Mouse (Mus musculus) liver, embryonic 11.5 days (tissue): ENCODE data around the gene Bloc1s4. TPM values are rescaled to one million over a fixed set of nuclear protein-coding genes. Genes with fewer than 3 reads are reported as not detected.
"Not testable (repeated sequence)": the region's sequence is repeated elsewhere in the genome, so short reads cannot be mapped to it uniquely, and the experiment has no call there.

ENCODE experiments used
- ATAC-seq: fragments of 200-750 bp; cut with Nextera tagmentation; replicated peaks from 2 replicates; pipeline ENCODE4 v1.8.0; 2017; ENCODE audit warnings: moderate number of reproducible peaks, mild to moderate bottlenecking, moderate TSS enrichment, moderate library complexity; ENCODE audit not compliant: low FRiP score
- DNase-seq: peaks from one replicate; pipeline ENCODE4 v3.0.0-alpha.2; 2017; ENCODE audit warnings: low spot score
- H3K27ac ChIP-seq: fragments of 300-500 bp; sonication (generic); 2 replicates; pipeline ENCODE4 v1.5.1; 2014; ENCODE audit warnings: mild to moderate bottlenecking, low read depth, low read length, control low read depth
- H3K27me3 ChIP-seq: fragments of 300-500 bp; sonication (generic); replicated peaks from 2 replicates; pipeline ENCODE4 v1.6.1; 2014; ENCODE audit warnings: low read length, mixed read lengths; ENCODE audit not compliant: control insufficient read depth, insufficient read depth
- H3K36me3 ChIP-seq: fragments of 300-500 bp; sonication (generic); 2 replicates; pipeline ENCODE4 v1.6.1; 2014; ENCODE audit warnings: mild to moderate bottlenecking, low read length, moderate library complexity, mixed read lengths; ENCODE audit not compliant: control insufficient read depth, insufficient read depth
- H3K4me1 ChIP-seq: fragments of 300-500 bp; sonication (generic); replicated peaks from 2 replicates; pipeline ENCODE4 v1.6.1; 2014; ENCODE audit warnings: low read length, mixed read lengths; ENCODE audit not compliant: control insufficient read depth, insufficient read depth
- H3K4me2 ChIP-seq: fragments of 300-500 bp; sonication (generic); 2 replicates; pipeline ENCODE4 v1.6.1; 2014; ENCODE audit warnings: mild to moderate bottlenecking, control low read depth, moderate library complexity
- H3K4me3 ChIP-seq: fragments of 300-500 bp; sonication (generic); 2 replicates; pipeline ENCODE4 v1.5.1; 2014; ENCODE audit warnings: low read depth, low read length, control low read depth
- H3K9ac ChIP-seq: fragments of 300-500 bp; sonication (generic); 2 replicates; pipeline ENCODE4 v1.6.1; 2014; ENCODE audit warnings: low read depth, low read length, control low read depth
- H3K9me3 ChIP-seq: fragments of 300-500 bp; sonication (generic); 2 replicates; pipeline ENCODE4 v1.6.1; 2016; ENCODE audit warnings: low read length, inconsistent platforms, mixed read lengths; ENCODE audit not compliant: control insufficient read depth
- WGBS: fragments of 180-500 bp; shearing (Covaris S2); extraction: QIAGEN DNeasy Blood & Tissue Kit; methylation state at CpG from one replicate; pipeline ENCODE4 v1.1.7; 2014; 5-methylcytosine and 5-hydroxymethylcytosine counted together
- polyA plus RNA-seq: library from polyadenylated mRNA; unstranded; fragments of >200 nt; fragmentation: Nextera tagmentation; extraction: Ambion mirVana; gene quantifications from 2 replicates; pipeline ENCODE4 v1.2.1, GENCODE M21; 2014

Gene Bloc1s4
- 29.1 and 30.0 TPM in 2 replicates for polyA plus RNA-seq

GRCm38 (mm10) chr5:36748536-36749061 is at the start of gene Bloc1s4:
Gene Bloc1s4 (minus strand): TSS chr5:36748650.
- Histone ChIP-seq H3K27me3 (no peaks in the 10 kb centered on the region), H3K4me1 (peaks cover 13% of the 10 kb centered on the region; the same call in 1 of the 2 replicates), H3K9ac (peak within 1 kb of the TSS; percentile 88), H3K4me2 (peak within 1 kb of the TSS; percentile 89), H3K9me3 (no peaks in the 10 kb centered on the region), H3K4me3 (peak within 1 kb of the TSS; percentile 95), H3K27ac (no peak within 1 kb of the TSS; the same call in 1 of the 2 replicates), H3K36me3 (no peaks in the 10 kb centered on the region)
- peak; percentile 87 for ATAC-seq
- WGBS, result 3% methylated on average over 30 of the region's 31 CpGs
- DNase-seq, result peak; percentile 90

- WGBS, result 54% methylated on average over 8 of the region's 8 CpGs
- Histone ChIP-seq H3K4me2 (peak overlapping the region; percentile 72), H3K4me1 (peaks cover 8% of the 10 kb centered on the region; the same call in 1 of the 2 replicates), H3K36me3 (peaks cover 5% of the 10 kb centered on the region), H3K27me3 (no peaks in the 10 kb centered on the region), H3K9me3 (no peaks in the 10 kb centered on the region), H3K9ac (peak overlapping the region; percentile 9; the same call in 1 of the 2 replicates), H3K27ac (no peak overlapping the region), H3K4me3 (peak overlapping the region; percentile 80)
- DNase-seq (no peak), ATAC-seq (no peak)
Observed at GRCm38 (mm10) chr5:36797291-36797690, 48.8 kb upstream of the Bloc1s4 start.

GRCm38 (mm10) chr5:36796296-36797014 is 48.0 kb upstream of the Bloc1s4 start, which contains the start of gene Mrfap1:
Gene Mrfap1 (minus strand): TSS chr5:36796772.
- not testable (repeated sequence) for H3K36me3 ChIP-seq, H3K4me1 ChIP-seq, H3K27me3 ChIP-seq, H3K9me3 ChIP-seq
- H3K4me2 ChIP-seq, result peak within 1 kb of the TSS; percentile 72
- ATAC-seq, result peak; percentile 71
- H3K4me3 ChIP-seq, result peak within 1 kb of the TSS; percentile 80
- peak; percentile 91 for DNase-seq
- peak within 1 kb of the TSS; percentile 91 for H3K27ac ChIP-seq
- WGBS, result under 1% methylated on average over 90 of the region's 90 CpGs
- peak within 1 kb of the TSS; percentile 86 for H3K9ac ChIP-seq

GRCm38 (mm10) chr5:36795647-36796295 is 47.3 kb upstream of the Bloc1s4 start:
- not testable (repeated sequence) for H3K4me1 ChIP-seq, H3K9me3 ChIP-seq, H3K27me3 ChIP-seq, H3K36me3 ChIP-seq
- ATAC-seq (peak; percentile 58), DNase-seq (peak; percentile 68)
- peak overlapping the region; percentile 86 for H3K9ac ChIP-seq
- WGBS, result 2% methylated on average over 35 of the region's 37 CpGs
- H3K4me2 ChIP-seq, result peak overlapping the region; percentile 70
- H3K4me3 ChIP-seq, result peak overlapping the region; percentile 80
- peak overlapping the region; percentile 91 for H3K27ac ChIP-seq

- DNase-seq (no peak), ATAC-seq (no peak)
- Histone ChIP-seq H3K4me1 (peaks cover 5% of the 10 kb centered on the region; the same call in 1 of the 2 replicates), H3K4me3 (no peak overlapping the region), H3K27me3 (no peaks in the 10 kb centered on the region), H3K9ac (no peak overlapping the region), H3K36me3 (peaks cover 5% of the 10 kb centered on the region), H3K27ac (no peak overlapping the region), H3K9me3 (no peaks in the 10 kb centered on the region), H3K4me2 (no peak overlapping the region)
- WGBS, result 63% methylated on average over 9 of the region's 9 CpGs
Observed at GRCm38 (mm10) chr5:36791861-36792260, 43.4 kb upstream of the Bloc1s4 start.

GRCm38 (mm10) chr5:36786052-36786451 is 37.6 kb upstream of the Bloc1s4 start:
- no peak overlapping the region for H3K9ac ChIP-seq
- no peaks in the 10 kb centered on the region for H3K27me3 ChIP-seq
- H3K4me2 ChIP-seq, result no peak overlapping the region
- H3K27ac ChIP-seq, result no peak overlapping the region
- H3K4me1 ChIP-seq, result no peaks in the 10 kb centered on the region
- H3K9me3 ChIP-seq, result no peaks in the 10 kb centered on the region
- no peaks in the 10 kb centered on the region for H3K36me3 ChIP-seq
- ATAC-seq, result no peak
- H3K4me3 ChIP-seq, result no peak overlapping the region
- DNase-seq, result no peak
- 87% methylated on average over 5 of the region's 5 CpGs for WGBS

- no peak for DNase-seq
- no peaks in the 10 kb centered on the region for H3K36me3 ChIP-seq
- no peak overlapping the region for H3K4me2 ChIP-seq
- WGBS, result 78% methylated on average over 2 of the region's 2 CpGs
- no peak overlapping the region for H3K9ac ChIP-seq
- no peak for ATAC-seq
- peaks cover 4% of the 10 kb centered on the region; the same call in 1 of the 2 replicates for H3K4me1 ChIP-seq
- peaks cover 8% of the 10 kb centered on the region; the same call in 1 of the 2 replicates for H3K9me3 ChIP-seq
- no peak overlapping the region for H3K4me3 ChIP-seq
- no peaks in the 10 kb centered on the region for H3K27me3 ChIP-seq
- no peak overlapping the region for H3K27ac ChIP-seq
Observed at GRCm38 (mm10) chr5:36779512-36779911, 31.1 kb upstream of the Bloc1s4 start.

- H3K27me3 ChIP-seq, result no peaks in the 10 kb centered on the region
- H3K36me3 ChIP-seq, result no peaks in the 10 kb centered on the region
- H3K27ac ChIP-seq, result no peak overlapping the region
- H3K9me3 ChIP-seq, result peaks cover 8% of the 10 kb centered on the region; the same call in 1 of the 2 replicates
- no peak overlapping the region for H3K4me2 ChIP-seq
- no peak for ATAC-seq
- no peak for DNase-seq
- no peak overlapping the region for H3K4me3 ChIP-seq
- H3K9ac ChIP-seq, result no peak overlapping the region
- WGBS, result 79% methylated on average over 1 of the region's 2 CpGs
- H3K4me1 ChIP-seq, result peaks cover 4% of the 10 kb centered on the region; the same call in 1 of the 2 replicates
Observed at GRCm38 (mm10) chr5:36778901-36779300, 30.5 kb upstream of the Bloc1s4 start.
